Mouse (Mus musculus): ENCODE data around the gene Dnm3. TPM values are rescaled to one million over a fixed set of nuclear protein-coding genes. Genes with fewer than 3 reads are reported as not detected.

Gene Dnm3
- polyA plus RNA-seq, 1 experiment = 3.0 TPM

DNA sequence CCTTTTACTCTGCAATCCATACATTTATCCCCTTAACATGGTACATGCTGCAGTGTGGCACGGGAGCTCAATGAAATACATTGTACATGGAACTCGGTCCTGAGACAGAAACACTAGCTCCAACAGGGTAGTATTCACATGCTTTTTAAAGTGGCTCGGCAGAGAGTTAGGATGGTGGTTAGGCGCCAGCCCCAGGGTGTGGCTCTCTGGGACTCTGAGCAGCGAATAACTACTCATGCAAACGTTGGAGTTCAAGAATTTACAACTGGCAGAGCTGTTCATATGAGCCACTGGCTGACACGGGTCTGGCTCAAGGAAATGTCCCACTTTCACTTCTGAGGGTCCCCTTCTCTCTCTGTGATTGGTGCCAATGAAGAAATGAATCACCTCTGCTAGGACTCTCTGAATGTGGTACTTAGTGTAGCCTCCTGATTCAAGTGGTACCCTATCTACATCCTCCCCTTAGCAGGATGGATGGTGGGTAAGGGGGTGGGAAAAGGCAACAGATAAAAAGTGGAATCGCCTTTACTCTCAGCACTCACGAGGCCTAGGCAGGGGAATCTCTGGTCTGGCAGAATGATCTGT, 438.7 kb downstream of the Dnm3 start:
- Histone ChIP-seq H3K4me3 (ENCODE audit: insufficient read depth, low read depth, low read length) (no peak overlapping the region), H3K27ac (replicated peaks; ENCODE audit: low read depth, low read length) (peak overlapping the region; percentile 23; the same call in 1 of the 2 replicates), H3K4me1 (ENCODE audit: control insufficient read depth, insufficient read depth, insufficient read length, low read length) (0 out of 2 replicates have a peak, but pooled peaks cover 2% of the 10 kb centered on the region)

DNA sequence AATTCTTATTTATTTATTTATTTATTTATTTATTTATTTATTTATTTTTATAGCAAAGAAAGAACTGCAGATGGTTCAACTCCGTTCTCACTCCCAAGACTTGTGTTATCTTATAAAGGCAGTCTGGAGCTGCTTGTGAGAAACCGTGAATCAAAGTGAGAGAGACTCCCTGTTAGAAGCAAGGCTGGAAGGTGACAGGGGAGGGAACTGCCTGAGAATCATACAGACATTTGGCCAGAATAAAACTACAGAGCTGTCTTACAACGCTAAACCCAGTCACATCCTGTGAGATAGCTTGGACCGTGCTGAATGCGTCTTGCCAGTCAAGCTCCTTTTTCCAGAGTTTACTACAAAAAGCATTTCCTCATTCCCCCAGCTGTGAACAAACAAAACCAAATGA, 439.4 kb downstream of the Dnm3 start:
- H3K27ac ChIP-seq (replicated peaks; ENCODE audit: low read depth, low read length) = no peak overlapping the region
- H3K4me3 ChIP-seq (ENCODE audit: insufficient read depth, low read depth, low read length) = no peak overlapping the region
- H3K4me1 ChIP-seq (ENCODE audit: control insufficient read depth, insufficient read depth, insufficient read length, low read length) = 0 out of 2 replicates have a peak, but pooled peaks cover 2% of the 10 kb centered on the region

DNA sequence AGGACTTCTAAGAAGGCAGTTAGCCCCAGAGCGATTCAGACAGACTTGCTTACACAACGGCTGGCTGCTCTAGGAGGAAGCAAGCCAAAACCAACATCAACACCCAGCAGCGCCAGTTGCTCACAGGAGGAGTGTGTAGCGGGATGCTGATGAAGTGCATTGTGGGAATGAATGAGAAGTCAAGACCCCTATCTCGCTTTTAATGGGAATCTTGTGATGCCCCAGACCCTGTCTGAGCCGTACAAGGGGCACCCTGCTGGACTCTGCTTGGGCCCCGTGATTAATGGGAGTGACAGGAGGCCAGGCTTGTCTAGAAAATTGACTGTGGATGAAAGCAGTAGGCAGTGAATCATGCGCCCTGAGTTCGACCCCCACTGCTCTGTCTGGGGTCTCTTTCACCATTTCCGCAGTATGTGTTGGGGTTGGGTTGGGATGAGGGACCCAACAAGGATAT, 439.8 kb downstream of the Dnm3 start:
- Histone ChIP-seq H3K27ac (replicated peaks; ENCODE audit: low read depth, low read length) (no peak overlapping the region), H3K4me1 (ENCODE audit: control insufficient read depth, insufficient read depth, insufficient read length, low read length) (0 out of 2 replicates have a peak, but pooled peaks cover 2% of the 10 kb centered on the region), H3K4me3 (ENCODE audit: insufficient read depth, low read depth, low read length) (no peak overlapping the region)

DNA sequence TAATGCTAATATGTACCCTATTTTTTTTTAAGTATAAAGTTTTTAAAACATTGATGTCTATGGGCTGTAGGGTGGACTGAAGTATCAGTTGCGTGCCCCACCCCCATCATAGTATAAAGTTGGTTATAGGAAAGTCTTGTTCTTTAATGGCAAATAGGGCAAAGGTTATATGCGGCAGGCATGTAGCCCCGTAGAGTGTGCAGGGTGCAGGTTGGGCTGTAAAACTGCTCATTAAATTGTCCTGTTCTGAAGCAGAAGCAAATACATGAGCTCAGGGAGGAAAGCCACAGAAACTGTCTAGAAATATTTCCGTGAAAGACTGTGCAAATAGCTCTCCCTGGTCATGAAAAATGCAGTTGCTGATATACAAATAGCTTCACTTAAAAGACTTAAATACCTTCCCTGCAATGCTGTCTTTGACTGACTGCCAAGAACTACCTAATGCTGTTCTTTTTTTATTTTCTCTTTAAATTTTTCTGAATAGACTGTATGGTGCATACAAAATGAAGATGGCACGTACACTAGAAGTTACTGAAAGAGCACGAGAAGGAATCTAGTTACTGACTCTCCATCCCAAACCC, 440.6 kb downstream of the Dnm3 start:
- no peak overlapping the region for H3K4me3 ChIP-seq (ENCODE audit: insufficient read depth, low read depth, low read length)

DNA sequence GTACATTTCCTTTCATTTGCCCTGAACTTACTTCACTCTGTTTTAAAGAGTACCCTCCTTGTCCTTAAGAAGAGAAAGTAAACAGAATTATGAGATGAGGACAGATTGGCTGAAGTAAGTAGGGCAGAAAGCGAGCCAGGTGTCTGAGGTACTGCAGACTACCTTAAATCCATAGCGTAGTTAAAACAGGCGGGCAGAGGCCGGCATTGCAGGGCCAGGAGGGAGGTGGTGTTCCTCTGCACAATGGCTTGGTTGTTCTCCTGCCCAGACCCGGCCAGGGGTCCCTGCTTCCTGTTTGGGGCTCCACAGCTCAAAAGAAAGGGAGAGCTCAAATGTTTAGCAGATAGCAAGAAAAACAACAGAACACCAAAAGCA, 441.4 kb downstream of the Dnm3 start:
- 0 out of 2 replicates have a peak, but pooled peaks cover 2% of the 10 kb centered on the region for H3K4me1 ChIP-seq (ENCODE audit: control insufficient read depth, insufficient read depth, insufficient read length, low read length)
- no peak overlapping the region for H3K4me3 ChIP-seq (ENCODE audit: insufficient read depth, low read depth, low read length)
- H3K27ac ChIP-seq (replicated peaks; ENCODE audit: low read depth, low read length) = no peak overlapping the region

More for the DNA sequence above, 440.6 kb downstream of the Dnm3 start:
- Histone ChIP-seq H3K4me1 (ENCODE audit: control insufficient read depth, insufficient read depth, insufficient read length, low read length) (0 out of 2 replicates have a peak, but pooled peaks cover 2% of the 10 kb centered on the region), H3K27ac (replicated peaks; ENCODE audit: low read depth, low read length) (no peak overlapping the region)

DNA sequence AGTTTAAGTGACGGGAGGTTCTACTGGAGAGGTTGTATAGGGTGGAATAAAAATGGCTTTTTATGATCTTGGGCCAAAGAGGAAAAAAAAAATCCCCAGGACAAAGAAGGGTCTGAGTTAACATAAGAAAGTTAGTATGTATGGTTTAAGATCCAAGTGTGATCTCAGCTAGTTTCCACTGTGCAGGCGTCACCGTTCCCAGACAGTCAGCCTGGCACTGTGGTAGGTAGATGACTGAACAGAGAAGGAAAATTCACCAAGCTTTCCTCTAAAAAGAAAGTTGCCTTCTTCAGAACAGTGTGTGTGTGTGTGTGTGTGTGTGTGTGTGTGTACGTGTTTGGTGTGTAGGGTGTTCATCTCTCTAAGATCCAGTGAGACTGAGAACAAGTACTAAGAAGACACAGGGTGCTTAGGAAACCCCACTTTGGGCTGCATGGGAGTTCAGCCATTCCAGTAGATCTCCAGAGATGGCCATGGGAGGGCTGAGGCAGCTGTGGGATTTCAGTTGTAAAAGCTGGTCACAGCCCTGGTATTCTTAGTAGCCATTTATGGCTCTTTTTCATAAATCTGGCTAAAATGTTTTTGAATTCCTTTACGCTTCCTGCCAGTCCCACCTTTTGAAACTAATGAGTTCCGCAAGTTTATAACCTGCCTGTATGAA, 441.9 kb downstream of the Dnm3 start:
- Histone ChIP-seq H3K4me1 (ENCODE audit: control insufficient read depth, insufficient read depth, insufficient read length, low read length) (0 out of 2 replicates have a peak, but pooled peaks cover 2% of the 10 kb centered on the region), H3K4me3 (ENCODE audit: insufficient read depth, low read depth, low read length) (no peak overlapping the region), H3K27ac (replicated peaks; ENCODE audit: low read depth, low read length) (no peak overlapping the region)

DNA sequence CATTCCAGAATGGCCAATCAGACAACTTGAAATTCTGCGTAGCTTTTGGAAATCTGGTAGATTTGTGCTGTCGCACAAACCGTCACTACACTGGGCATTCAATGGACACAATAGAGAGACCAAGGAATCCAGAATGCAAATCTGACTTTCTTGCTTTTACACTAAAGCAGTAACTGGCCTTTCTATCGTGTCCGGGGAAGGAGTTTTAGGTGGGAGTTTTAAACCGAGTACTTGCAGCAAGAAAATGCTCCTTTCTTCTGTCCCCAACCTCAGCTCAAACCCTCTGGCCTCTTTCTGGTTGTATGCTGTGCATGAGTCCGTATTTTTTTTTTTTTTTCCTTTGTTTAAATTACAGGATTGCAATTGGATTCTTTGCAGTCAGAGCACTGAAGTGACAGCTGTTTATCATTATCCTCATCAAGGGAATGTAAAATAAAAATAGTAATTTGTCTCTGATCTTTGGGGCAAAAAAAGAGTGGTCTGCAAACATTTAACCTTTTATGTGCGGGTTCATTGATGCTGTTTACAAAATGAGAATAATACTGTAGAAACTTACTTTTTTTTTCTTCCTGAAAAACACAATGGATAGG, 454.1 kb downstream of the Dnm3 start:
- Histone ChIP-seq H3K4me3 (ENCODE audit: insufficient read depth, low read depth, low read length) (no peak overlapping the region), H3K4me1 (ENCODE audit: control insufficient read depth, insufficient read depth, insufficient read length, low read length) (no peaks in the 10 kb centered on the region), H3K27ac (replicated peaks; ENCODE audit: low read depth, low read length) (no peak overlapping the region)

DNA sequence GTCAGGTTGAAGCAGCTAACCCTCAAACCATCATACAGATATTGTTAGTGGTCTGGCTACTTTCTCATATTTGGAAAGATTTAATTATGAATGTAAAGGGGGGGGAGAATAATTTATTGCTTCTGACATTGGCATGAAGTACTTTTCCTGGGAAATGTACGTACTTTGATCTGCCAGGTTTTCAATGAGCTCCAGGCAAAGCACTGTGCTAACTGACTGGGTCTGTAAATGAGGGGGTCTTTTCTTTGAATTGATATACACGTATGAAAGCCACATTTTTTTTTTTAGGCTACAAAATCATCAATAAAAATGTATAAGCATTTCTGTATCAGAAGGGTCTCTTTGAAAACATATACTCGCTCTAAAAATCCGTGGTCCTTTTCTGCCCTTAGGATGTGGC, 457.1 kb downstream of the Dnm3 start:
- H3K4me3 ChIP-seq (ENCODE audit: insufficient read depth, low read depth, low read length) = no peak overlapping the region
- no peak overlapping the region for H3K27ac ChIP-seq (replicated peaks; ENCODE audit: low read depth, low read length)
- no peaks in the 10 kb centered on the region for H3K4me1 ChIP-seq (ENCODE audit: control insufficient read depth, insufficient read depth, insufficient read length, low read length)

DNA sequence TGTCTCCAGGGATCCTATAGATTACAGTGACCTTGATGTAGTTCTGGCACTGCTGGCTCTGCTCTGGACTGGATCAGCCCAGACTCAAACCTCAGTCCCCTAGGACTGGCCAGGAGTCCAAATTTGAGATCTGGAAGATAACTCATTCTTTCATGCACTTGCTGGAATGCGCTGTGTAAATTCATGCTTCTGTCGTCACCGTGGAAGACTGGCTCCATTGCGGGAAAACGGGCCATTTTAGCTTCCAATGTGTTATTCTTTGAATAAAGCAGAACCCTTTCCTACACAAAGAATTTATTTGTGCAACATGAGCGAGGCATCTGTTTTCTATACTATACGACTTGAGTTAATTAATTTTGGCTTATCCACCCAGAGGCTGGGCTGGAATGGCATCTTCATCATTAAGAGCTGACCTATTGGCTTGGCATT, 457.5 kb downstream of the Dnm3 start:
- Histone ChIP-seq H3K4me1 (ENCODE audit: control insufficient read depth, insufficient read depth, insufficient read length, low read length) (no peaks in the 10 kb centered on the region), H3K4me3 (ENCODE audit: insufficient read depth, low read depth, low read length) (no peak overlapping the region), H3K27ac (replicated peaks; ENCODE audit: low read depth, low read length) (no peak overlapping the region)

DNA sequence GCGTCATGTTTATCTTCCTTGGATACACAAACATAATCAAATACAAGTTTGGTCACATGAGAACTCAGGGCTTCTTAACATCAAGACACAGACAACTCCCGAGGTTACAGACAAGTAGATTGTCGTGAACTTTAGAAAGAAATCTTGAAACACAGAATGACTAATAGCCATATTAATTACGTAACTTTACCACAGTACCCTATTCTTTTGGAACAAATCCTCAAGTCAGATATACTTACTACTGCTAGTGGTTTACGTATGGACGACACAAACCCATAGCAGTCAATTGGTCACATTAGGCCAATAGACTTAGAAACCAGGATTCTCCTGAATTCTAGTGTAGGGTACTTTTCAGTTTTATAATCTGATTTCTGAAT, 459.2 kb downstream of the Dnm3 start:
- no peak overlapping the region for H3K4me3 ChIP-seq (ENCODE audit: insufficient read depth, low read depth, low read length)
- no peaks in the 10 kb centered on the region for H3K4me1 ChIP-seq (ENCODE audit: control insufficient read depth, insufficient read depth, insufficient read length, low read length)
- H3K27ac ChIP-seq (replicated peaks; ENCODE audit: low read depth, low read length) = no peak overlapping the region

DNA sequence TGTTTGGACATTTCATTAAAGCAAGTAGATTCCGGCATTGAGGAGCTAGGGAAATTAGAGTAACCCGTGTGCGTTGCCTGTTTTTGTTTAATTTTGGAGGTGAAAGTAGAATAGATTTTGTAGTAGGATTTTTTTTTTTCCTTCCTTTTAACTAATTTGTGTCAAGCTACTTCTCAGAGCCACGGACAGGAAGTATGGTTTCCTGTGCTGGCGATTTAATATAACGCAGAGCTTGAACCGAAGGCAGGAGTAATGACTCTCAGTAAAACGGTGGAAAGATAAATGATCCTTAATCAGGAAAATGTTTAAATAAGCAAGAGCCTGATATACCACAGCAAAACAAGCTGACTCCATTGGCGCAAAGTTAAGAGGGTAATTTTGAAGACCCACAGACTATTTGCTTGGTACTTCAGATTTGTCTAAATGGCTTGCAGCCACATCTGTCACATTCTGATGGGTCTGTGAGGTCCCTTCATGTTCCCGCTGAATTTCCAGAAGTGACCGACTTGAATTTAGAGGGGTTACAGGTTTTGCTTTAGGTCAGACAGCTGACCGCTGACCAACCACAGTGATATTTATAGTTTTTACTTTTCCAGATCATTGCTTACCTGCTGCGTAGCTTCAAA, 459.7 kb downstream of the Dnm3 start:
- no peaks in the 10 kb centered on the region for H3K4me1 ChIP-seq (ENCODE audit: control insufficient read depth, insufficient read depth, insufficient read length, low read length)
- no peak overlapping the region for H3K27ac ChIP-seq (replicated peaks; ENCODE audit: low read depth, low read length)
- no peak overlapping the region for H3K4me3 ChIP-seq (ENCODE audit: insufficient read depth, low read depth, low read length)

DNA sequence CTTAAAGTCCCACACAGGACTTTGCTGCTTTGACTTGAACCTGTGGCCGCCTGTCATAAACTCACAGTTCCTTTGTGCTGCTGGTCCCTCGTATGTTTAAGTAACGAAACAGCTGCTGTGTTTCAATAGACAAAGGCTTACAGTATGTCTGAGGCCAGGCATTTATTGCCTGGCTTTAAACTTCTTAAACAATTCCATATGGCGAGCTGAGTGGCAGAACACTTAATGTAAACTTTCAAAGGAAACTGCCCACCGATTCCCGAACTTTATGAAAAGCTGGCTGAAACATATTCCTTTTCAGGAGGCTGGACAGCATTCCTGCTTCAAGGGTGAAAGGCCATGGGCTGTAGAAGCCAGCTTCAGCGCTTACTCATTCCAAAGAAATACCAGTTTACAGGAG, 460.9 kb downstream of the Dnm3 start:
- no peak overlapping the region for H3K27ac ChIP-seq (replicated peaks; ENCODE audit: low read depth, low read length)
- no peak overlapping the region for H3K4me3 ChIP-seq (ENCODE audit: insufficient read depth, low read depth, low read length)
- H3K4me1 ChIP-seq (ENCODE audit: control insufficient read depth, insufficient read depth, insufficient read length, low read length) = no peaks in the 10 kb centered on the region

DNA sequence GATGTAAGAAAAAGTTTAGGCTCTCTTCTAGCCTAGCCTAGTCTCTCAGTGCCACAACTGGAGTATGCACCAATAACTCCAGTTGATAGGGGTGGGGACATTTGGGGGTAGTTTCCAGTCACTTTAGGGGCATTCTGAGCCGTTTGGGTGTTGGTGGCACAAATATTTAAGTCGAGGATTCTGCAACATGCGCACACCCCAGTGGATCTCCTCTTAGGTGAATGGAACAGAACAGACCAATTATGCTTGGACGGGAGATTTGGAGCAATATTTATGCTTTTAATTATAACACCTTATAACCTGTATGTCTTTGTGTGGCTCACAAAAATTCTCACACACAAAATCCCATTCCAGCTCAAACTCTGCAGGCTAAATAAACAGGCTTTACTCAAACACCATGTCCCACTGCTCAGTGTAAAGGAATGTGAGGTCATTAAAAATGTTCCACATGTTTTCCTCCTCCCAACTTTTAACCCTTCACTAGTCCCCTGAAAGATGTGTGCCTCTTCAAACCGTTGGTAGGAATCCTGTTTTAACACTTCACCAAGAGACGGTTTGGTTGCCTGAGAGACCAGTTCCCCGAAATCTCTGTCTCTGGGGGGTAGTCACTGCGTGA, 462.5 kb downstream of the Dnm3 start:
- no peak overlapping the region for H3K27ac ChIP-seq (replicated peaks; ENCODE audit: low read depth, low read length)
- H3K4me3 ChIP-seq (ENCODE audit: insufficient read depth, low read depth, low read length) = no peak overlapping the region
- H3K4me1 ChIP-seq (ENCODE audit: control insufficient read depth, insufficient read depth, insufficient read length, low read length) = no peaks in the 10 kb centered on the region

DNA sequence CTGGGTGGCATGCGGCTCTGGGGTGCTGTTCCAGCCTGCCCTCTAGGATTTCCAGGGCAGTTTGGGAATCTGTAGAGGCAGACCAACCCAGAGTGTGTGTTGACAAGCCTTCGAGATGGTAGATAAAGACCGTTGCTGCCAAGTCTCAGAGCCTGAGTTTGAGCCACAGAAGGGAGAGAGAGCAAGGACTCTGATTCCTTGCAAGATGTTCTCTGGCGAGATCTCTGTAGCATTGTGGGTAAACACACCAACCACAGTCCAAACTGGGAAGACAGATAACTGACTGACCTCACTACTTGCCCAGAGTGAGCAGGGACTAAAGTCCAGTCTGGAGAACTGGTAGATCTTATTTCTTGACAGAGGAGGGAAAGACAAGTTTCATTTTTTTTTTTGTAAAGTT, 464.3 kb downstream of the Dnm3 start:
- Histone ChIP-seq H3K27ac (replicated peaks; ENCODE audit: low read depth, low read length) (no peak overlapping the region), H3K4me3 (ENCODE audit: insufficient read depth, low read depth, low read length) (no peak overlapping the region), H3K4me1 (ENCODE audit: control insufficient read depth, insufficient read depth, insufficient read length, low read length) (no peaks in the 10 kb centered on the region)
